Mouse (Mus musculus) kidney, adult 2 months (tissue): ENCODE results near the gene Rell1. TPM values are rescaled to one million over a fixed set of nuclear protein-coding genes. Genes with fewer than 3 reads are reported as not detected.

Experiments used
- DNase-seq: peaks from one replicate; pipeline ENCODE4 v3.0.0; 2021
- H3K27ac ChIP-seq: fragments of 200-500 bp; 2 replicates; pipeline ENCODE4 v1.5.1; 2012; ENCODE audit warnings: low read depth, low read length, control low read depth, inconsistent platforms; ENCODE audit not compliant: insufficient read depth
- H3K27me3 ChIP-seq: fragments of 200-500 bp; replicated peaks from 2 replicates; pipeline ENCODE4 v1.6.1; 2012; ENCODE audit warnings: mild to moderate bottlenecking, moderate library complexity, low read length, inconsistent platforms; ENCODE audit not compliant: control insufficient read depth, insufficient read depth
- H3K36me3 ChIP-seq: fragments of 200-500 bp; 2 replicates; pipeline ENCODE4 v1.6.1; 2012; ENCODE audit warnings: mild to moderate bottlenecking, moderate library complexity, low read length, inconsistent platforms; ENCODE audit not compliant: control insufficient read depth, insufficient read depth
- H3K4me1 ChIP-seq: fragments of 200-500 bp; 2 replicates; pipeline ENCODE4 v1.6.1; 2011; ENCODE audit warnings: low read length; ENCODE audit not compliant: control insufficient read depth, insufficient read depth
- H3K4me3 ChIP-seq: fragments of 200-500 bp; 2 replicates; pipeline ENCODE4 v1.5.1; 2011; ENCODE audit warnings: mild to moderate bottlenecking, low read depth, low read length, control low read depth; ENCODE audit not compliant: insufficient read depth
- CTCF ChIP-seq: fragments of 200-500 bp; conservative IDR thresholded peaks from 2 replicates; pipeline ENCODE4 v1.5.1; 2011; ENCODE audit warnings: low read depth, mild to moderate bottlenecking, control low read depth, low read length, moderate library complexity, mixed read lengths; ENCODE audit not compliant: insufficient read depth, insufficient read length
- POLR2A ChIP-seq: fragments of 200-500 bp; IDR thresholded peaks from one replicate; pipeline ENCODE4 v1.6.1; 2011; ENCODE audit warnings: low read depth, low read length, control low read depth
- WGBS: fragments of 180-500 bp; shearing (Covaris S2); methylation state at CpG from one replicate; pipeline ENCODE4 v1.1.7; 2018; 5-methylcytosine and 5-hydroxymethylcytosine counted together
- polyA plus RNA-seq: library from polyadenylated mRNA; depleted of rRNA; stranded (reverse); fragments of >200 nt; gene quantifications from 2 replicates; pipeline ENCODE4 v1.2.3, GENCODE M21; 2012

Gene Rell1
- polyA plus RNA-seq, 1 experiment, result 6.8 TPM

DNA sequence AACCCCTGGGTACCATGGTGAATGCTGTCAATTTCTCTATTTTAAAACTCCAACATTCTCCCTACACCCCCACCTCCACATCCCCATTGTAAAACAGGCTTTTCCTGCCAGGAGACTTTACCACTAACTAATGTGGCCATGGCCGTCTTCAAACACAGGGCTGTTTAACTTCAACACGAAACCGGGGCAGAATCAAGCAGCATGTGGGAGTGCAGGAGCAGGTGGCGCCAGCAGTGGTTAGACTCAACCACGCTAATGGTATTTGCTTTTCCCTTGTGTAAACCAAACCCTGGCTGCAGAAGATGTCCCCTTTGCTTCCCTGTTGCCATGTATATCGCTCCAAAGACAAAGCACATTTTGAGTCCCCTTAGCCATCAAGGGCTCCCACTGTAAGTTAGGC, 76.8 kb downstream of the Rell1 start:
- 72% methylated on average over 6 of the region's 6 CpGs for whole genome bisulfite sequencing
- TF ChIP-seq CTCF, result no peak
- no peak for TF ChIP-seq POLR2A
- Histone ChIP-seq H3K27ac (no peak overlapping the region), H3K27me3 (no peaks in the 10 kb centered on the region), H3K4me3 (no peak overlapping the region), H3K36me3 (no peaks in the 10 kb centered on the region; the same call in 1 of the 2 replicates), H3K4me1 (no peaks in the 10 kb centered on the region)
- no peak for DNase-seq

DNA sequence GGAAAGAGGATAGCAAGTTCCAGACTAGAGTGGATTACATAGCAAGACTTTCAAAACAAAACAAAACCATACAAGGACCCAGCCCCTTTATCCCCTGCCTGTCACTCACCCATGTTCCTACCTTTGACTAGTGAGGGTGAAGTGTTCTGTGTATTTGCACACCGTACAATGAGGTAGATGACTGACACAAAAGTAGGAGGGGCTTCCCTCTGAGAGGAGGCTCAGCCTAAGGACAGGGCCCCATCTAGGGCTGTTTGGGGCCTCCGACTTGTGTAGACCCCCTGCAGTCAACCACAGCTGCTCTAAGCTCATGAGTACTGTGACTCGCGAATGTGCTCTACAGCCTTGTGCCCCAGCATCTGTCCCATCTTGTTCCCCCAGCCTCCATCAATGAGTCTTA, 77.5 kb downstream of the Rell1 start:
- H3K27ac ChIP-seq, result no peak overlapping the region
- no peak for DNase-seq
- H3K4me1 ChIP-seq, result no peaks in the 10 kb centered on the region
- TF ChIP-seq CTCF (no peak), POLR2A (no peak)
- no peak overlapping the region for H3K4me3 ChIP-seq
- no peaks in the 10 kb centered on the region; the same call in 1 of the 2 replicates for H3K36me3 ChIP-seq
- H3K27me3 ChIP-seq, result no peaks in the 10 kb centered on the region
- WGBS, result 93% methylated on average over 4 of the region's 4 CpGs

GRCm38 (mm10) chr5:63887111-63887510, 81.6 kb downstream of the Rell1 start:
- TF ChIP-seq CTCF, result peak; percentile 48
- no peak for TF ChIP-seq POLR2A
- Histone ChIP-seq H3K27me3 (no peaks in the 10 kb centered on the region), H3K4me1 (no peaks in the 10 kb centered on the region), H3K27ac (no peak overlapping the region), H3K36me3 (no peaks in the 10 kb centered on the region; the same call in 1 of the 2 replicates), H3K4me3 (no peak overlapping the region)
- 96% methylated on average over 4 of the region's 4 CpGs for WGBS
- peak; percentile 36 for DNase-seq

GRCm38 (mm10) chr5:63886709-63887108, 82.0 kb downstream of the Rell1 start:
- DNase-seq, result peak; percentile 59
- Histone ChIP-seq H3K4me3 (no peak overlapping the region), H3K27me3 (no peaks in the 10 kb centered on the region), H3K36me3 (no peaks in the 10 kb centered on the region; the same call in 1 of the 2 replicates), H3K4me1 (no peaks in the 10 kb centered on the region), H3K27ac (no peak overlapping the region)
- no peak for TF ChIP-seq POLR2A
- peak; percentile 33 for TF ChIP-seq CTCF
- 29% methylated on average over 6 of the region's 6 CpGs for WGBS

DNA sequence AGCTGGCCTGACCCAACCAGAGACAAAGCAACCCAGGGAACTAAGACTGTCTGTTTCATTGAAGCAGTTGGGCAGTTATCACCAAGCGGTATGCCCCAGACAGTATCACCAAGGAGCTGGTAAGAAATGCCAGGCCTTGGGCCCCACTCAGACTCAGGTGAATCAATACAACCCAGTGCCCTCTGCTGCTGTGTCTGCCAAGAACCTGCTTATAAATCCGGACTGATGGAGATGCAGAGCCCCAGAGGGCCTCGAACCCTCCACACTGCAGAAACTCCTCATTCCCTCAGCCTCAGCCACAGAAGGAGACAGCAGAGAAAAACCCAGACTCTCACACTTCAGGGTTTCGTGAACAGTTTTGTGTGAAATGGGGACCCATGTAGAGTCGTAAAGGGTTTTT, 82.4 kb downstream of the Rell1 start:
- TF ChIP-seq CTCF (no peak), POLR2A (no peak)
- no peak overlapping the region for H3K27ac ChIP-seq
- H3K4me1 ChIP-seq, result no peaks in the 10 kb centered on the region
- 81% methylated on average over 5 of the region's 5 CpGs for WGBS
- H3K36me3 ChIP-seq, result no peaks in the 10 kb centered on the region; the same call in 1 of the 2 replicates
- no peak for DNase-seq
- no peak overlapping the region for H3K4me3 ChIP-seq
- no peaks in the 10 kb centered on the region for H3K27me3 ChIP-seq

DNA sequence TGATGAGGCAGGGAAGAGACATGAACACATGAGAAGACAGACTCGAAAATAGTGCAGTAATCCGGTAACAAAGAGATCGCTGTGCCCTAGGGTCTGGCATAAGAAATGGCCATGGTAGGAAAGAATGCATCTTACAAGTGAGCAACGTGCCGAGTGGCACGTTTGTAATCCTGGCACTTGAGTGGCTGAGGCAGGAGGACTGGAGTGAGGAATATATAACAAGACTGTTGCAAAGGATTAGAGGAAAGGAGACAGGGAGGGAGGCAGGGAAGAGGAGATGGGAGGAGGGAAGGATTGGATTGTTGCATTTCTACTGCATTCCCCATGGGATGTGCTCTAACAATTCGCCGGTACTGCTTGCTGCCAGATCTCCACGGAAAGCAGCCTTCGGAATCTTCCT, 89.7 kb downstream of the Rell1 start:
- no peak overlapping the region for H3K4me3 ChIP-seq
- no peak for TF ChIP-seq POLR2A
- TF ChIP-seq CTCF, result no peak
- H3K4me1 ChIP-seq, result peaks cover 12% of the 10 kb centered on the region
- no peak for DNase-seq
- no peak overlapping the region for H3K27ac ChIP-seq
- no peaks in the 10 kb centered on the region for H3K36me3 ChIP-seq
- H3K27me3 ChIP-seq, result no peaks in the 10 kb centered on the region
- 74% methylated on average over 10 of the region's 10 CpGs for WGBS

GRCm38 (mm10) chr5:63876081-63876480, 92.6 kb downstream of the Rell1 start:
- Histone ChIP-seq H3K27me3 (no peaks in the 10 kb centered on the region), H3K4me3 (no peak overlapping the region), H3K36me3 (no peaks in the 10 kb centered on the region), H3K4me1 (peaks cover 12% of the 10 kb centered on the region), H3K27ac (peak overlapping the region; percentile 88)
- 56% methylated on average over 4 of the region's 4 CpGs for WGBS
- peak; percentile 68 for DNase-seq
- TF ChIP-seq CTCF (no peak), POLR2A (no peak)

- peaks cover 12% of the 10 kb centered on the region for H3K4me1 ChIP-seq
- H3K27me3 ChIP-seq, result no peaks in the 10 kb centered on the region
- WGBS, result 39% methylated on average over 16 of the region's 16 CpGs
- peak overlapping the region; percentile 49; the same call in 1 of the 2 replicates for H3K27ac ChIP-seq
- no peaks in the 10 kb centered on the region for H3K36me3 ChIP-seq
- TF ChIP-seq POLR2A (no peak), CTCF (peak; percentile 45; the same call in 1 of the 2 replicates)
- peak; percentile 71 for DNase-seq
- H3K4me3 ChIP-seq, result no peak overlapping the region
These were observed 93.8 kb downstream of the Rell1 start for GRCm38 (mm10) chr5:63874880-63875279.
